Mouse (Mus musculus) embryonic facial prominence, embryonic 10.5 days (tissue): ENCODE data around the gene Pbx2. TPM values are rescaled to one million over a fixed set of nuclear protein-coding genes. Genes with fewer than 3 reads are reported as not detected.

Experiments
- DNase-seq: peaks from one replicate; pipeline ENCODE4 v3.0.0-alpha.2; 2017; ENCODE audit warnings: low spot score
- H3K27ac ChIP-seq: fragments of 300-500 bp; sonication (generic); replicated peaks from 2 replicates; pipeline ENCODE4 v1.5.1; 2016; ENCODE audit warnings: mild to moderate bottlenecking
- H3K27me3 ChIP-seq: fragments of 300-500 bp; sonication (generic); replicated peaks from 2 replicates; pipeline ENCODE4 v1.6.1; 2016; ENCODE audit warnings: low read depth, mild to moderate bottlenecking; ENCODE audit not compliant: poor library complexity, severe bottlenecking
- H3K36me3 ChIP-seq: fragments of 300-500 bp; sonication (generic); replicated peaks from 2 replicates; pipeline ENCODE4 v1.6.1; 2016; ENCODE audit warnings: mild to moderate bottlenecking, moderate library complexity
- H3K4me1 ChIP-seq: fragments of 300-500 bp; sonication (generic); 2 replicates; pipeline ENCODE4 v1.6.1; 2016
- H3K4me3 ChIP-seq: fragments of 300-500 bp; sonication (generic); 2 replicates; pipeline ENCODE4 v1.5.1; 2016; ENCODE audit warnings: mild to moderate bottlenecking, moderate library complexity
- H3K9me3 ChIP-seq: fragments of 300-500 bp; sonication (generic); 2 replicates; pipeline ENCODE4 v1.6.1; 2016; ENCODE audit warnings: mild to moderate bottlenecking
- WGBS: fragments of 180-500 bp; shearing (Covaris S2); methylation state at CpG from one replicate; pipeline ENCODE4 v1.1.7; 2016; 5-methylcytosine and 5-hydroxymethylcytosine counted together
- polyA plus RNA-seq: library from polyadenylated mRNA; unstranded; fragments of >200 nt; fragmentation: Nextera tagmentation; extraction: Ambion mirVana; gene quantifications from 2 replicates; pipeline ENCODE4 v1.2.1, GENCODE M21; 2016

Gene Pbx2
- polyA plus RNA-seq, 1 experiment from 2014 or later, result 19.5 TPM

DNA sequence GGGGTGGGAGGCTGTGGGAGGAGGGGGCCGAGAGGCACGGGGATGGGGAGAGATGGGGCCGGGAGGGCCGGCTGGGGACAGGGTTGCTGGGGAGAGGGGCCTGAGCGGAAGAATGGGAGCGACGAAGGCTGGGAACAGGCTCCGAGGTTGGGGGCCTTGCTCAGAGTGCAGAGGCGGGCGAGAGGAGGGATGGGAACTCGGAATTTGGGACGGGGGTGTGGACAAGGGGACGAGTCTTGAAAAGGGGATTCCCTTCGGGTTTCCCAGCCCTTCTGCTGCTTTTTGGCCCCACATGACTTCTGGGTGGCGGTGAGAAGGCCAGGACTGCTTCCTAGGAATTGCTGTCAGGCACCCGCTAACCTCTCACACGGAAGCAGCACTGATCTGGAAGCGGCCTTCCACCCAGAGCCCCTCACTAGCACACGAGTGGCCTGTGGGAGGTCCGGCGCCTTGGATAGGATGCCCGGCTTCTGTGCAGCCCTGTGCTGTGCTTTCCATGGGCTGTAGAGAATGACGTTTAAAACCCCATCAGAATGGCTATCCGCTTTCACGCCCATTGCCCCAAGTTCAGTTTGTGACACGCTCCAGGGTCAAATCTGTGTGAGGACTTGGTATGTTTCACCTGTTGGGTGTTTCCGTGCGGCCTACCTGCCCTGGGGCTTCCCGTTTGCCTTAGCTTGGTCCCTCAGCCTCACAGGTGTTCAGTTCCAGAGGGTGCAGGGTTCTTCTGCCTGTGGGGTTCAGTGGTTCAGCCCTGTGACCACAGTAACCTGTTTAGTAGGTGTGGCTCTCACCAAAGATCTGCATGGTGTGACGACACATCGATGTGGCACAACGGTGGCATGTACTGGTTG lies 15.3 kb downstream of the Pbx2 start:
- 18% methylated on average over 32 of the region's 32 CpGs for WGBS
- DNase-seq, result no peak
- H3K4me1 ChIP-seq, result peaks cover 52% of the 10 kb centered on the region

GRCm38 (mm10) chr17:34607997-34608396 lies 16.9 kb downstream of the Pbx2 start:
- WGBS, result 87% methylated on average over 7 of the region's 7 CpGs

More for the DNA sequence above, 15.3 kb downstream of the Pbx2 start:
- Histone ChIP-seq H3K9me3 (no peaks in the 10 kb centered on the region), H3K36me3 (peaks cover 40% of the 10 kb centered on the region), H3K27ac (peak overlapping the region; percentile 95), H3K27me3 (no peaks in the 10 kb centered on the region), H3K4me3 (peak overlapping the region; percentile 96)

GRCm38 (mm10) chr17:34611050-34611449 lies 20.0 kb downstream of the Pbx2 start:
- H3K27me3 ChIP-seq, result no peaks in the 10 kb centered on the region
- WGBS, result 94% methylated on average over 8 of the region's 8 CpGs
- H3K4me3 ChIP-seq, result no peak overlapping the region
- peaks cover 78% of the 10 kb centered on the region for H3K36me3 ChIP-seq
- DNase-seq, result no peak
- peaks cover 30% of the 10 kb centered on the region for H3K4me1 ChIP-seq
- H3K9me3 ChIP-seq, result no peaks in the 10 kb centered on the region
- no peak overlapping the region for H3K27ac ChIP-seq

More at GRCm38 (mm10) chr17:34607997-34608396, 16.9 kb downstream of the Pbx2 start:
- H3K9me3 ChIP-seq, result no peaks in the 10 kb centered on the region
- H3K36me3 ChIP-seq, result peaks cover 47% of the 10 kb centered on the region
- no peak for DNase-seq
- no peak overlapping the region for H3K27ac ChIP-seq
- peaks cover 40% of the 10 kb centered on the region for H3K4me1 ChIP-seq
- no peaks in the 10 kb centered on the region for H3K27me3 ChIP-seq
- H3K4me3 ChIP-seq, result peak overlapping the region; percentile 96; the same call in 1 of the 2 replicates

DNA sequence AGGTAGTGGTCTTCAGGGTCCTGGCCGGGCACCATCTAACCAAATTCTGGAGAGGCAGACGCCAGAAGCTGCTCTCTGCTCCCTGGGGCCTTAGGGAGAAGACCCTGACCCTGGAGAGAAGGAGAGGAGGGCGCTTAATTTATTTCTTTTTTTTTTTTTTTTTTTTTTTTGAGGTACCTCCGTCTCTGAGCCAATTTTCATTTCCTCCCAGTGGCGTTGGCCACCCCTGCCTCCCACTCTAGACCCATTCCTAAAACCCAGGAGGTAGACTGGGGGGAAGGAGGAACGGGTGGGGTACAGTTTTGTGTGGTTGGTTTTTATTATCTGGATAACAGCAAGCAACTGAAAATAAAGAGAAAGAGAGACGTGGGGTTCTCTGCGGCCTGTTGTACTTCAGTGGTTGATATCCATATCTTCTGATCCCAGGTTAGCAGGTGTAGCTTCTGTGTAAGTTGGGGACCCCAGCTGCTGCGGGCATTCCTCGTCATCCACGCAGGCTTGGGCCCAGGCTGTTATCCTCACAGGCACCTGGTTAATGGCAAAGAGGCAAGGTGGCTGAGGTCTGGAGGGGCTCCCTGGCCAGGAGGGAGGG lies 22.1 kb downstream of the Pbx2 start:
- DNase-seq, result no peak
- Histone ChIP-seq H3K27me3 (no peaks in the 10 kb centered on the region), H3K4me1 (peaks cover 18% of the 10 kb centered on the region), H3K4me3 (peak overlapping the region; percentile 6; the same call in 1 of the 2 replicates), H3K36me3 (peaks cover 86% of the 10 kb centered on the region), H3K27ac (no peak overlapping the region), H3K9me3 (no peaks in the 10 kb centered on the region)
- 89% methylated on average over 11 of the region's 11 CpGs for WGBS

DNA sequence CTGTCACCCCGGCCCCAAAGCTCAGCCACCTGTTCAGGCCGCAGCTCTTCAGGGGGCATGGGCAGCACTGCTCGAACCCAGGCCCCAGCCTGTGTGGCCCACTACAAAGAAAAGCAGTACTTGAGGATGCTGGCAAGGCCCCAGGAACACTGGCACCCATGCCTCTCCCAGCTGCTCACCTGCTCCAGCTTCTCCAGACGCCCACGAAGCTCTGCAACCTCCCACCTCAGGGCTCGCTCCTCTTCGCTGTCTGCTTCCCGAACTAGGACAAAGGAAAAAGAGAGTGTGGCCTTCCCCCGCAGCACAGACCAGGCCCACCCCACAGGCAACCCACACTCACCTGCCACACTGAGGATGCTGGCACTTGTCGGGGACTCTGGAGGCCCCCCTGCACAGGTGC lies 22.8 kb downstream of the Pbx2 start:
- Histone ChIP-seq H3K4me1 (peaks cover 14% of the 10 kb centered on the region), H3K27me3 (no peaks in the 10 kb centered on the region), H3K27ac (no peak overlapping the region; the same call in 1 of the 2 replicates), H3K9me3 (no peaks in the 10 kb centered on the region), H3K4me3 (peak overlapping the region; percentile 6; the same call in 1 of the 2 replicates), H3K36me3 (peaks cover 80% of the 10 kb centered on the region)
- no peak for DNase-seq
- WGBS, result 91% methylated on average over 10 of the region's 10 CpGs

- WGBS, result 54% methylated on average over 6 of the region's 6 CpGs
- Histone ChIP-seq H3K27ac (peak within 1 kb of the TSS; percentile 69), H3K36me3 (peaks cover 74% of the 10 kb centered on the region), H3K27me3 (no peaks in the 10 kb centered on the region), H3K9me3 (no peaks in the 10 kb centered on the region), H3K4me1 (peaks cover 14% of the 10 kb centered on the region), H3K4me3 (0 out of 2 replicates have a peak within 1 kb of the TSS, but pooled peaks have one; percentile 9)
- DNase-seq, result no peak
Observed at GRCm38 (mm10) chr17:34615871-34616270, 24.8 kb downstream of the Pbx2 start, which contains the start of gene Egfl8. Egfl8 (minus strand) TSS chr17:34615971.

- Histone ChIP-seq H3K9me3 (no peaks in the 10 kb centered on the region), H3K27ac (no peak overlapping the region), H3K4me1 (peaks cover 14% of the 10 kb centered on the region), H3K4me3 (no peak overlapping the region), H3K27me3 (no peaks in the 10 kb centered on the region), H3K36me3 (peaks cover 71% of the 10 kb centered on the region)
- WGBS, result 22% methylated on average over 6 of the region's 6 CpGs
- peak; percentile 70 for DNase-seq
Observed at GRCm38 (mm10) chr17:34618999-34619398, 27.9 kb downstream of the Pbx2 start.

- peaks cover 63% of the 10 kb centered on the region for H3K36me3 ChIP-seq
- no peak overlapping the region for H3K27ac ChIP-seq
- no peak overlapping the region for H3K4me3 ChIP-seq
- no peak for DNase-seq
- no peaks in the 10 kb centered on the region for H3K27me3 ChIP-seq
- no peaks in the 10 kb centered on the region for H3K9me3 ChIP-seq
- peaks cover 12% of the 10 kb centered on the region for H3K4me1 ChIP-seq
- 94% methylated on average over 8 of the region's 8 CpGs for WGBS
Observed at GRCm38 (mm10) chr17:34621006-34621405, 29.9 kb downstream of the Pbx2 start.

GRCm38 (mm10) chr17:34623161-34623560 lies 32.1 kb downstream of the Pbx2 start:
- DNase-seq, result no peak
- H3K4me1 ChIP-seq, result peaks cover 23% of the 10 kb centered on the region
- H3K36me3 ChIP-seq, result peaks cover 46% of the 10 kb centered on the region
- H3K9me3 ChIP-seq, result no peaks in the 10 kb centered on the region
- WGBS, result 89% methylated on average over 9 of the region's 9 CpGs
- H3K4me3 ChIP-seq, result no peak overlapping the region
- H3K27ac ChIP-seq, result no peak overlapping the region
- no peaks in the 10 kb centered on the region for H3K27me3 ChIP-seq

GRCm38 (mm10) chr17:34624981-34625380 lies 33.9 kb downstream of the Pbx2 start:
- H3K4me1 ChIP-seq, result peaks cover 41% of the 10 kb centered on the region
- no peak overlapping the region for H3K4me3 ChIP-seq
- H3K27me3 ChIP-seq, result peaks cover 16% of the 10 kb centered on the region
- WGBS, result 96% methylated on average over 3 of the region's 3 CpGs
- no peak overlapping the region for H3K27ac ChIP-seq
- peaks cover 43% of the 10 kb centered on the region for H3K36me3 ChIP-seq
- no peaks in the 10 kb centered on the region for H3K9me3 ChIP-seq
- no peak for DNase-seq

DNA sequence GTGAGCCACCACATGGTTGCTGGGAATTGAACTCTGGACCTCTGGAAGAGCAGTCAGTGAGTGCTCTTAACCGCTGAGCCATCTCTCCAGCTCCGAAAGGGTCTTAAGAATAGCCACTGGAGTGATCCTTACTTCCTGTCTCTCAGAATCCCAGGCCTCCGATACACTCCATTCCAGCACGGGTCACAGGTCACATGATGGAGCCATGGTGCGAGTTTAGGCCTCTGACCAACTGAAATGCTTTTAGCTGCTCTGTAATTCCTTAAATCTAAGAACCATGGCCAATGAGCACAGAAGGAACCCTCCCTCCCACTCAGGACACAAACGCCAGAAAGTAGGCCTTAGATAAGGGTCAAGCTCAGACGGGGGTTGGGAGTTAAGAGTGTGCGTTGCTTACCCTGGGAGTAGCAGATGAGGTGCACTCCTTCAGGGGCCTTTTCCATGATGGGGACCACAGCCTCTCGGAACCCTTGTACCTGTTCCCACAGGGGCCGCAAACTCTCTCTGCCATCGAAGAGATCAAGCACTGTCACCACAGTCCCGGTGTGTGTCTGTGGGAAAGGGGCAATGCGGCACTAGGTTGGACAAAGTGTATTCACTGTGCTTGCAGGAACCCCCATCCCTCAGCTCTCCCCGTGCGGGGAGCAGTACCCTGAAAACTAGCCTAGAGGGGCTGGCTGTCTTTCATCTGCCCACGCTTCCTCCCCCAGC lies 35.2 kb downstream of the Pbx2 start:
- Histone ChIP-seq H3K36me3 (peaks cover 39% of the 10 kb centered on the region), H3K9me3 (no peaks in the 10 kb centered on the region), H3K27ac (peak overlapping the region; percentile 92), H3K4me3 (peak overlapping the region; percentile 77), H3K27me3 (peaks cover 28% of the 10 kb centered on the region), H3K4me1 (peaks cover 53% of the 10 kb centered on the region)
- DNase-seq, result no peak
- 50% methylated on average over 16 of the region's 16 CpGs for WGBS

DNA sequence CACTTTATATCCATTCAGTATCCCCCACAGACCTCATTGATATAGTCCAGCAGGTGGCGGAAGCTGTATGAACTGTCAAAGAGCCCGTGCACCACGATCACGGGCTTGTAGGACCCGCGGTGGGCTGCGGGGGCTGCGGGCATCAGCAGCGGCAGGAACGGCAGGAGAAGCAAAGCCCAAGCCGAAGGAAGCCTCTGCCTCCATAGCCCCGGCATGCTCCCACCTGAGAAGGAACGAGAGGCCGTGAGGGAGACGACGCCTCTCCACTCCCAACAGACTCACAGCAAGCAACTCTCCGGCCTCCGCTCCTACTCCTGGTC lies 35.7 kb downstream of the Pbx2 start:
- H3K4me1 ChIP-seq, result peaks cover 59% of the 10 kb centered on the region
- H3K4me3 ChIP-seq, result peak overlapping the region; percentile 77
- under 1% methylated on average over 18 of the region's 18 CpGs for WGBS
- DNase-seq, result peak; percentile 66
- no peaks in the 10 kb centered on the region for H3K9me3 ChIP-seq
- H3K27ac ChIP-seq, result peak overlapping the region; percentile 92
- peaks cover 35% of the 10 kb centered on the region for H3K36me3 ChIP-seq
- H3K27me3 ChIP-seq, result peaks cover 33% of the 10 kb centered on the region
